ENCODE assay signal across 8 mouse cellular contexts in genomic region chr7:30195461-30195860, GRCm38 (mm10). TPM values are rescaled to one million over a fixed set of nuclear protein-coding genes. Genes with fewer than 3 reads are reported as not detected.
DNase-seq lines count a peak whose midpoint lies in the region; ATAC-seq lines count a peak whose summit lies in the region.

No protein-coding gene starts in this region.

- H3K9me3 ChIP-seq in megakaryocyte, embryonic 14.5 days, result no peaks in the 10 kb centered on the region
- no peaks in the 10 kb centered on the region for H3K9me3 ChIP-seq in limb, embryonic 15.5 days

- no peak overlapping the region for H3K9ac ChIP-seq in limb, embryonic 15.5 days

- no peaks in the 10 kb centered on the region for H3K27me3 ChIP-seq in megakaryocyte, embryonic 14.5 days (replicated peaks)
- no peaks in the 10 kb centered on the region for H3K27me3 ChIP-seq in limb, embryonic 15.5 days

- 53% methylated on average over 6 of the region's 6 CpGs for WGBS in limb, embryonic 15.5 days

- peak overlapping the region; percentile 97 for H3K4me3 ChIP-seq in megakaryocyte, embryonic 14.5 days (replicated peaks)
- peak overlapping the region; percentile 81; the same call in 1 of the 2 replicates for H3K4me3 ChIP-seq in limb, embryonic 15.5 days

- H3K36me3 ChIP-seq in megakaryocyte, embryonic 14.5 days (replicated peaks; ENCODE audit: low read length), result peaks cover 30% of the 10 kb centered on the region
- H3K36me3 ChIP-seq in limb, embryonic 15.5 days, result peaks cover 24% of the 10 kb centered on the region

- H3K4me1 ChIP-seq in megakaryocyte, embryonic 14.5 days, result peaks cover 58% of the 10 kb centered on the region
- peaks cover 32% of the 10 kb centered on the region for H3K4me1 ChIP-seq in limb, embryonic 15.5 days

- no peak overlapping the region for H3K27ac ChIP-seq in limb, embryonic 15.5 days

- peak; percentile 54 for DNase-seq in cerebellum, adult 11-12 months
- DNase-seq in cerebellum, adult 11 months, result no peak
- no peak for DNase-seq in frontal cortex, postnatal 25 days (ENCODE audit: low spot score in 2 of 2)
- no peak for DNase-seq in urinary bladder, postnatal 25 days (ENCODE audit: low spot score)
- DNase-seq in layer of hippocampus, postnatal 10 days (ENCODE audit: low spot score in 2 of 2), result no peak

- peak overlapping the region; percentile 64 for H3K4me2 ChIP-seq in limb, embryonic 15.5 days

- ATAC-seq in megakaryocyte, adult 5-6 weeks (ENCODE audit: poor library complexity, severe bottlenecking), result no peak
- no peak for ATAC-seq in limb, embryonic 15.5 days (ENCODE audit: insufficient number of reproducible peaks, low FRiP score, low TSS enrichment, low read depth)

RNA-seq across cellular contexts. Expression of gene Capns1, which starts 3.1 kb away (rescaled TPM):
- polyA plus RNA-seq in megakaryocyte, embryonic 14.5 days (2012; ENCODE audit: insufficient read depth, low replicate concordance), result 122 and 208 TPM in 2 replicates
- total RNA-seq in megakaryocyte, adult 5-6 weeks (2015), result 485 and 524 TPM in 2 replicates
- 307 and 314 TPM in 2 replicates for total RNA-seq in megakaryocyte, adult 5-6 weeks (2017)
- 102 and 117 TPM in 2 replicates for polyA plus RNA-seq in limb, embryonic 15.5 days (2015; fragmentation: Nextera tagmentation; extraction: Ambion mirVana)
- 100 to 1,000 TPM; 215 to 229 TPM for total RNA-seq in layer of hippocampus, postnatal 10 days (2021)

RNA-seq across cellular contexts. Expression of gene Cox7a1, which starts 11.5 kb away (rescaled TPM):
- polyA plus RNA-seq in megakaryocyte, embryonic 14.5 days (2012; ENCODE audit: insufficient read depth, low replicate concordance), result 2.4 TPM in 1 of 2 replicates, not detected in the other
- total RNA-seq in megakaryocyte, adult 5-6 weeks (2015), result 0.91 and 1.6 TPM in 2 replicates
- 0.94 and 2.4 TPM in 2 replicates for total RNA-seq in megakaryocyte, adult 5-6 weeks (2017)
- polyA plus RNA-seq in limb, embryonic 15.5 days (2015; fragmentation: Nextera tagmentation; extraction: Ambion mirVana), result 3.4 and 10.1 TPM in 2 replicates
- total RNA-seq in layer of hippocampus, postnatal 10 days (2021), result 1 to 10 TPM; 5.3 to 5.6 TPM

RNA-seq across cellular contexts. Expression of gene Zfp146, which starts 25.9 kb away (rescaled TPM):
- 2.6 TPM in 1 of 2 replicates, not detected in the other for polyA plus RNA-seq in megakaryocyte, embryonic 14.5 days (2012; ENCODE audit: insufficient read depth, low replicate concordance)
- 16.6 and 25.2 TPM in 2 replicates for total RNA-seq in megakaryocyte, adult 5-6 weeks (2015)
- 32.8 and 35.2 TPM in 2 replicates for total RNA-seq in megakaryocyte, adult 5-6 weeks (2017)
- 17.4 and 18.7 TPM in 2 replicates for polyA plus RNA-seq in limb, embryonic 15.5 days (2015; fragmentation: Nextera tagmentation; extraction: Ambion mirVana)
- total RNA-seq in layer of hippocampus, postnatal 10 days (2021), result 10 to 100 TPM; 52.7 to 56.3 TPM

RNA-seq across cellular contexts. Expression of gene Polr2i, which starts 36.3 kb away (rescaled TPM):
- 13.7 and 67.3 TPM in 2 replicates for polyA plus RNA-seq in megakaryocyte, embryonic 14.5 days (2012; ENCODE audit: insufficient read depth, low replicate concordance)
- 46.4 and 51.0 TPM in 2 replicates for total RNA-seq in megakaryocyte, adult 5-6 weeks (2015)
- 31.5 and 39.1 TPM in 2 replicates for total RNA-seq in megakaryocyte, adult 5-6 weeks (2017)
- polyA plus RNA-seq in limb, embryonic 15.5 days (2015; fragmentation: Nextera tagmentation; extraction: Ambion mirVana), result 140 and 149 TPM in 2 replicates
- total RNA-seq in layer of hippocampus, postnatal 10 days (2021), result 10 to 100 TPM; 57.5 to 71.1 TPM

RNA-seq across cellular contexts. Expression of gene Tbcb, which starts 36.6 kb away (rescaled TPM):
- 21.7 and 73.2 TPM in 2 replicates for polyA plus RNA-seq in megakaryocyte, embryonic 14.5 days (2012; ENCODE audit: insufficient read depth, low replicate concordance)
- total RNA-seq in megakaryocyte, adult 5-6 weeks (2015), result 84.2 and 92.7 TPM in 2 replicates
- total RNA-seq in megakaryocyte, adult 5-6 weeks (2017), result 30.2 and 48.2 TPM in 2 replicates
- polyA plus RNA-seq in limb, embryonic 15.5 days (2015; fragmentation: Nextera tagmentation; extraction: Ambion mirVana), result 175 and 188 TPM in 2 replicates
- total RNA-seq in layer of hippocampus, postnatal 10 days (2021), result 100 to 1,000 TPM; 157 to 171 TPM
